ENCODE assay signal across 19 mouse cellular contexts in the genomic region with DNA sequence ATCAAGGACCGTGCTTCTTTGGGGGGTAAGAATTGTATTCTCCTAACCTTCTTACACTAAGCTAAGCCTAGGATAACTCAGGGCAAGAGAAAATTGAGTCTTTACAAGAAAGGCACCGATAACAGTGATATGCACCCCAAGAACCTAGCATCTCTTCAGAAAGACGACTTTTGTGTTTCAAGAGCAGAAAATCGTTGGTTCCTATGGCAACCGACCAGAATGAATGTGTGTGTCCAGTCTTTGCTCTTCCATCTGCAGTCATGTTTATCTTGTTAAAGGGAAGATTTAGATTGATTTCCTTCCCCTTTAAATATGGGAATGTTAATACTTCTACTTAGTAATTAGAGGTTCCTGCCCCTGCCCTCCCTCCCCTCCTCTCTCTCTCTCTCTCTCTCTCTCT. TPM values are rescaled to one million over a fixed set of nuclear protein-coding genes. Genes with fewer than 3 reads are reported as not detected.
DNase-seq lines count a peak whose midpoint lies in the region; ATAC-seq and TF ChIP-seq lines count a peak whose summit lies in the region.
"Had no signal": no experiment of that assay in that cellular context is flagged by ENCODE, and none has a peak within 500 bp of the region (broad histone marks: within the 10 kb centered on the region; RNA-seq: fewer than 3 reads in every experiment).

No protein-coding gene starts in this region.

- DNase-seq in layer of hippocampus, adult 2 months (ENCODE audit: low spot score in 2 of 2), result no peak
- no peak for DNase-seq in layer of hippocampus, postnatal 10 days (ENCODE audit: low spot score in 2 of 2)
- DNase-seq in brain, adult 2 months (ENCODE audit: low read depth, low spot score), result peak; percentile 74
- peak; percentile 39 for DNase-seq in hindbrain, embryonic 11.5 days (ENCODE audit: low spot score)
- no peak for DNase-seq in lung, postnatal 0 days (ENCODE audit: low spot score)
- no peak for DNase-seq in testis, postnatal 14 days (ENCODE audit: low spot score)
- DNase-seq: adrenal gland, postnatal 14 days; B cell, adult 2 months; cerebellum, postnatal 14 days; left cerebral cortex, postnatal 4 days; lung, postnatal 36 days; right cerebral cortex, postnatal 4 days; thymus, postnatal 36 days had no signal

- no peaks in the 10 kb centered on the region; the same call in 1 of the 2 replicates for H3K4me1 ChIP-seq in hindbrain, embryonic 11.5 days (replicated peaks; ENCODE audit: control insufficient read depth, insufficient read depth, low read length)
- peaks cover 18% of the 10 kb centered on the region for H3K4me1 ChIP-seq in midbrain, embryonic 12.5 days
- H3K4me1 ChIP-seq in lung, postnatal 0 days (ENCODE audit: insufficient read depth, low read depth, low read length), result no peaks in the 10 kb centered on the region
- no peaks in the 10 kb centered on the region for H3K4me1 ChIP-seq in kidney, embryonic 14.5 days (ENCODE audit: control insufficient read depth, insufficient read depth, low read length)

- WGBS in hindbrain, embryonic 11.5 days, result 54% methylated on average over 5 of the region's 5 CpGs
- 53% methylated on average over 5 of the region's 5 CpGs for WGBS in midbrain, embryonic 12.5 days
- 49% methylated on average over 5 of the region's 5 CpGs for WGBS in lung, postnatal 0 days
- 76% methylated on average over 5 of the region's 5 CpGs for WGBS in kidney, embryonic 14.5 days

- ATAC-seq in hindbrain, embryonic 11.5 days (ENCODE audit: low FRiP score), result no peak
- 0 out of 2 replicates have a peak, but pooled peaks have one; percentile 12 for ATAC-seq in midbrain, embryonic 12.5 days (ENCODE audit: low FRiP score, low read depth)
- ATAC-seq in lung, postnatal 0 days, result no peak
- no peak for ATAC-seq in kidney, embryonic 14.5 days (ENCODE audit: low FRiP score, low TSS enrichment)
- ATAC-seq: intestine, postnatal 0 days had no signal

- H3K4me2 ChIP-seq in hindbrain, embryonic 11.5 days (replicated peaks; ENCODE audit: low read depth, low read length), result no peak overlapping the region
- H3K4me2 ChIP-seq in midbrain, embryonic 12.5 days (replicated peaks), result no peak overlapping the region
- no peak overlapping the region for H3K4me2 ChIP-seq in lung, postnatal 0 days (replicated peaks; ENCODE audit: low read depth, low read length)
- H3K4me2 ChIP-seq in kidney, embryonic 14.5 days (replicated peaks; ENCODE audit: low read depth, low read length), result no peak overlapping the region
- H3K4me2 ChIP-seq: heart, embryonic 11.5 days; neural tube, embryonic 12.5 days had no signal

- no peaks in the 10 kb centered on the region for H3K27me3 ChIP-seq in hindbrain, embryonic 11.5 days (ENCODE audit: control insufficient read depth, insufficient read depth, low read length)
- H3K27me3 ChIP-seq in midbrain, embryonic 12.5 days, result no peaks in the 10 kb centered on the region
- no peaks in the 10 kb centered on the region for H3K27me3 ChIP-seq in lung, postnatal 0 days (replicated peaks; ENCODE audit: insufficient read depth, low read length)
- no peaks in the 10 kb centered on the region for H3K27me3 ChIP-seq in kidney, embryonic 14.5 days (ENCODE audit: control insufficient read depth, insufficient read depth, low read length)
- H3K27me3 ChIP-seq: neural tube, embryonic 12.5 days had no signal

- TF ChIP-seq CTCF in layer of hippocampus, adult 2 months (conservative IDR thresholded peaks at IDR 0.05), result no peak
- TF ChIP-seq CTCF in lung, postnatal 0 days (IDR thresholded peaks at IDR 0.05), result no peak

- H3K36me3 ChIP-seq in hindbrain, embryonic 11.5 days (ENCODE audit: control insufficient read depth, insufficient read depth, low read length), result no peaks in the 10 kb centered on the region
- H3K36me3 ChIP-seq in midbrain, embryonic 12.5 days, result peaks cover 21% of the 10 kb centered on the region; the same call in 1 of the 2 replicates
- H3K36me3 ChIP-seq in lung, postnatal 0 days (ENCODE audit: insufficient read depth, low read length), result no peaks in the 10 kb centered on the region
- H3K36me3 ChIP-seq in kidney, embryonic 14.5 days (ENCODE audit: control insufficient read depth, insufficient read depth, low read length), result no peaks in the 10 kb centered on the region

- no peaks in the 10 kb centered on the region for H3K9me3 ChIP-seq in hindbrain, embryonic 11.5 days (ENCODE audit: control insufficient read depth, low read length)
- no peaks in the 10 kb centered on the region for H3K9me3 ChIP-seq in midbrain, embryonic 12.5 days
- no peaks in the 10 kb centered on the region for H3K9me3 ChIP-seq in lung, postnatal 0 days (ENCODE audit: low read length)
- H3K9me3 ChIP-seq in kidney, embryonic 14.5 days (ENCODE audit: control insufficient read depth, low read length), result no peaks in the 10 kb centered on the region

- no peak overlapping the region for H3K4me3 ChIP-seq in layer of hippocampus, adult 2 months
- H3K4me3 ChIP-seq in hindbrain, embryonic 11.5 days (ENCODE audit: low read depth, low read length), result no peak overlapping the region
- H3K4me3 ChIP-seq in midbrain, embryonic 12.5 days, result no peak overlapping the region
- H3K4me3 ChIP-seq in lung, postnatal 0 days (ENCODE audit: low read depth, low read length), result no peak overlapping the region
- H3K4me3 ChIP-seq in kidney, embryonic 14.5 days (ENCODE audit: low read length), result no peak overlapping the region
- H3K4me3 ChIP-seq: neural tube, embryonic 12.5 days had no signal

- H3K9ac ChIP-seq in hindbrain, embryonic 11.5 days (ENCODE audit: low read depth, low read length), result no peak overlapping the region
- H3K9ac ChIP-seq in midbrain, embryonic 12.5 days (replicated peaks), result no peak overlapping the region
- H3K9ac ChIP-seq in lung, postnatal 0 days (replicated peaks; ENCODE audit: low read depth), result no peak overlapping the region
- no peak overlapping the region for H3K9ac ChIP-seq in kidney, embryonic 14.5 days (ENCODE audit: low read depth, low read length)
- H3K9ac ChIP-seq: neural tube, embryonic 12.5 days had no signal

- no peak for TF ChIP-seq EP300 in lung, postnatal 0 days (IDR thresholded peaks at IDR 0.05)

- peak overlapping the region; percentile 36; the same call in 1 of the 2 replicates for H3K27ac ChIP-seq in layer of hippocampus, adult 2 months
- no peak overlapping the region; the same call in 1 of the 2 replicates for H3K27ac ChIP-seq in hindbrain, embryonic 11.5 days (ENCODE audit: low read depth, low read length)
- peak overlapping the region; percentile 58 for H3K27ac ChIP-seq in midbrain, embryonic 12.5 days (replicated peaks)
- H3K27ac ChIP-seq in lung, postnatal 0 days (ENCODE audit: low read length), result no peak overlapping the region
- H3K27ac ChIP-seq in kidney, embryonic 14.5 days (ENCODE audit: low read depth, low read length), result no peak overlapping the region
- H3K27ac ChIP-seq: kidney, postnatal 0 days; neural tube, embryonic 12.5 days had no signal

RNA-seq across cellular contexts. Expression of a gene that starts 27.1 kb away (rescaled TPM):
- 10 to 100 TPM; 89.9 to 92.4 TPM for total RNA-seq in layer of hippocampus, adult 2 months (2021)
- total RNA-seq in layer of hippocampus, postnatal 10 days (2021), result 100 to 1,000 TPM; 197 to 205 TPM
- 47.5 and 58.5 TPM in 2 replicates for polyA plus RNA-seq in hindbrain, embryonic 11.5 days (2014; fragmentation: Nextera tagmentation; extraction: Ambion mirVana)
- polyA plus RNA-seq in midbrain, embryonic 12.5 days (2016; fragmentation: Nextera tagmentation; extraction: Ambion mirVana), result 74.1 and 79.0 TPM in 2 replicates
- 3.8 and 4.4 TPM in 2 replicates for polyA plus RNA-seq in lung, postnatal 0 days (2015; fragmentation: Nextera tagmentation; extraction: Ambion mirVana)
- 14.9 and 21.2 TPM in 2 replicates for polyA plus RNA-seq in kidney, embryonic 14.5 days (2014; fragmentation: Nextera tagmentation; extraction: Ambion mirVana)

Comparison
In these comparisons a context has a peak if more than half of its experiments do, and no peak if none do; other contexts are left out.
1. DNase-seq: peak in brain, adult 2 months (single experiment) and hindbrain, embryonic 11.5 days (single experiment); none in layer of hippocampus, adult 2 months (0 of 2), layer of hippocampus, postnatal 10 days (0 of 2), lung, postnatal 0 days (single experiment) and testis, postnatal 14 days (single experiment).
2. H3K27ac ChIP-seq: peak in layer of hippocampus, adult 2 months (single experiment) and midbrain, embryonic 12.5 days (single experiment); none in hindbrain, embryonic 11.5 days (single experiment), lung, postnatal 0 days (single experiment) and kidney, embryonic 14.5 days (single experiment).